Mouse (Mus musculus): ENCODE data around the gene Adam22.

Gene Adam22

GRCm38 (mm10) chr5:8056141-8057017 lies 311.6 kb downstream of the Adam22 start:
- under 1% methylated on average over 60 of the region's 60 CpGs for WGBS

- 6% methylated on average over 8 of the region's 8 CpGs for WGBS
Measured at GRCm38 (mm10) chr5:8055721-8056129, 312.2 kb downstream of the Adam22 start.

GRCm38 (mm10) chr5:8053827-8054226 lies 314.1 kb downstream of the Adam22 start:
- 84% methylated on average over 4 of the region's 4 CpGs for WGBS

GRCm38 (mm10) chr5:8045855-8046254 lies 322.1 kb downstream of the Adam22 start, which contains the start of gene Sri:
Gene Sri, plus strand, starts transcription at chr5:8046078.
- WGBS, result 85% methylated on average over 6 of the region's 6 CpGs

- whole genome bisulfite sequencing, result 93% methylated on average over 6 of the region's 6 CpGs
Measured at GRCm38 (mm10) chr5:8034596-8034995, 333.4 kb downstream of the Adam22 start.
